Mouse (Mus musculus): ENCODE results near the gene Adam8. TPM values are rescaled to one million over a fixed set of nuclear protein-coding genes. Genes with fewer than 3 reads are reported as not detected.
A peak's percentile ranks its signal among the peaks of the same experiment; 100 is the strongest.

The Adam8 gene
- polyA plus RNA-seq, 1 experiment, result 55.1 TPM

DNA sequence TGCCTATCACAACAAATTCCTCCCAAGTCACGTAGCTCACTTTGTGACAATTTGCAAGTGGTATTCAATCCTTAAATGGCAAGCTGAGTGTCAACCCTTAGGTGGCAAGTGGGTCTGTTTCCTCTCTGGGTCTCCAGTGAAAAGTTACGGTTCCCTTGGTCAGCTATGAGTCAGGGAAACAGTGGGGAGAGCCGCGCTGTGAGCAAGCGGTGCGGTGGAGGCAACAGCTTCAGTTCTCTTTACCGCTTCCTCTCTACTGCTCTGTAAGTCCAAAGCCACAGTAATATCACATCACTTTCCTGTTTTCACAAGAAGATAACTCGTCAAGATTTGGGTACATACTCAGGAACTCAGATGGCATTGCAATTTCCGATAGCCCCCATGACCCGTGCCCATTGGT, 18.1 kb downstream of the Adam8 start:
- peak overlapping the region; percentile 99 for H3K27ac ChIP-seq (ENCODE audit: control insufficient read depth, insufficient read depth, low read depth, low read length, poor library complexity)
- 1% methylated on average over 10 of the region's 10 CpGs for WGBS
- peaks cover 23% of the 10 kb centered on the region for H3K4me1 ChIP-seq (ENCODE audit: control insufficient read depth, insufficient read depth, low read length)
- TF ChIP-seq POLR2A (IDR thresholded peaks at IDR 0.05; ENCODE audit: borderline replicate concordance, control insufficient read depth, low read depth, low read length) (no peak), CTCF (IDR thresholded peaks at IDR 0.05; ENCODE audit: control insufficient read depth, insufficient read depth, low read length) (no peak)
- no peak overlapping the region for H3K4me3 ChIP-seq (replicated peaks; ENCODE audit: control insufficient read depth, low read depth, low read length)

DNA sequence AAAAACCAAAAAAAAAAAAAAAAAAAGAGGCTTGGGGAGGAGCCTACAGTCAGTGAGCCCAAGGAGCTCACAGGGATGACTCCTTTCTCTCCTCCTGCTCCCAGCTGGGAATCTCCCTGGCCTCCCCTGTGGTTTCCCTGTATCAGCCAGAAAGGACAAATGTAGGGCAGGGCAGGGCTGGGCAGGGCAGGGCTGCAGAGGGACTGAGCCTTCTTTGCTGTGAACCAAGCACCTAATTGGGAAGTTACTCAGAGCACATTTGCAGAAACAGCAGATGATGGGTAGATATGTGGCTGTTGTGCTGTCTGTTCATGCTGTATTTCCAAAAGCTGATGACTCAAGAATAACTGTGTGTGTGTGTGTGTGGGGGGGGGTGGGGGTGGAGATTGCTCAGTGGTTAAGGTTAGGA, 19.4 kb downstream of the Adam8 start:
- TF ChIP-seq CTCF (IDR thresholded peaks at IDR 0.05; ENCODE audit: control insufficient read depth, insufficient read depth, low read length), result no peak
- no peak for TF ChIP-seq POLR2A (IDR thresholded peaks at IDR 0.05; ENCODE audit: borderline replicate concordance, control insufficient read depth, low read depth, low read length)
- H3K4me1 ChIP-seq (ENCODE audit: control insufficient read depth, insufficient read depth, low read length), result peaks cover 21% of the 10 kb centered on the region
- no peak overlapping the region for H3K4me3 ChIP-seq (replicated peaks; ENCODE audit: control insufficient read depth, low read depth, low read length)
- H3K27ac ChIP-seq (ENCODE audit: control insufficient read depth, insufficient read depth, low read depth, low read length, poor library complexity), result peak overlapping the region; percentile 88

DNA sequence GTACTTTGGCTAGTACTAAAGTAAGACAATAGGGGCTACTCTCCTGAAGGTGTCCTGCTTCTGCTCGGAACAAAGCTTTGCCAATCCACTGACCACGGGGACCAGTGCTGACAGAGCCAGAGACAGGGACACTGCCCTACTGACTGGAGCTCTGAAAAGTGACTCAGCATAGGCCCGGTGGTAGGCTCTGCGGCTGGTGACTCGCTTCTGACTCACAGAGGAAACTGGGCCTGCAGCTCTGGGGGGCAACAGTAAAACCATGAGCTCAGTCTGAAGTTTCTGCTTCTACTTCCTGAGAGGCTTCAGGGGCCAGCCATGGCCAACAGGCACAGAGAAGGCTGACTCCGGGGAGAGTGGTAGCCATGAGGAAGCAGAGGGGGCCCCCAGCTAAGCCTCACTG, 20.9 kb downstream of the Adam8 start:
- H3K27ac ChIP-seq (ENCODE audit: control insufficient read depth, insufficient read depth, low read depth, low read length, poor library complexity), result peak overlapping the region; percentile 80
- TF ChIP-seq POLR2A (IDR thresholded peaks at IDR 0.05; ENCODE audit: borderline replicate concordance, control insufficient read depth, low read depth, low read length) (no peak), CTCF (IDR thresholded peaks at IDR 0.05; ENCODE audit: control insufficient read depth, insufficient read depth, low read length) (no peak)
- peaks cover 21% of the 10 kb centered on the region for H3K4me1 ChIP-seq (ENCODE audit: control insufficient read depth, insufficient read depth, low read length)

DNA sequence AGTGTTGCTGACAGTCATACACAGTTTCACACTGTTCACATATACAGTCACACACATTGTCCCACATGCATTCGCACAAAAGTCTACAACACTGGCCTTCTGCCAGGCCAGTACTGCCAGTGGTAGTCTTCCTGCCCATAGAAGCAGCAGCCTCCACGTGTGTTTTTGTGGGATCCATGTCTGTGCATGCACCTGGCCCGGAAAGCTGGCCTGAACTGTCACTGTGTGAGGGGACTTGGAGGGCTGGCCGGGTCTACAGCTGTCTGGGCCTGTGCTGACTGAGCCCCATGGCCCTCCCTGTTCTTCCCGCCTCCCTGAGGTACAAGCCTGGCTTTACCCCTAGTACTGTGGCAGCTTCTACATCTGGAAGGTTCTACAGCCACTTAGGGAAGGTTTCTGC, 21.4 kb downstream of the Adam8 start:
- Histone ChIP-seq H3K4me3 (replicated peaks; ENCODE audit: control insufficient read depth, low read depth, low read length) (no peak overlapping the region), H3K4me1 (ENCODE audit: control insufficient read depth, insufficient read depth, low read length) (peaks cover 20% of the 10 kb centered on the region), H3K27ac (ENCODE audit: control insufficient read depth, insufficient read depth, low read depth, low read length, poor library complexity) (peak overlapping the region; percentile 80)
- no peak for TF ChIP-seq CTCF (IDR thresholded peaks at IDR 0.05; ENCODE audit: control insufficient read depth, insufficient read depth, low read length)
- no peak for TF ChIP-seq POLR2A (IDR thresholded peaks at IDR 0.05; ENCODE audit: borderline replicate concordance, control insufficient read depth, low read depth, low read length)
- 33% methylated on average over 5 of the region's 5 CpGs for WGBS

More for the DNA sequence above, 20.9 kb downstream of the Adam8 start:
- 8% methylated on average over 6 of the region's 6 CpGs for WGBS
- H3K4me3 ChIP-seq (replicated peaks; ENCODE audit: control insufficient read depth, low read depth, low read length), result no peak overlapping the region

DNA sequence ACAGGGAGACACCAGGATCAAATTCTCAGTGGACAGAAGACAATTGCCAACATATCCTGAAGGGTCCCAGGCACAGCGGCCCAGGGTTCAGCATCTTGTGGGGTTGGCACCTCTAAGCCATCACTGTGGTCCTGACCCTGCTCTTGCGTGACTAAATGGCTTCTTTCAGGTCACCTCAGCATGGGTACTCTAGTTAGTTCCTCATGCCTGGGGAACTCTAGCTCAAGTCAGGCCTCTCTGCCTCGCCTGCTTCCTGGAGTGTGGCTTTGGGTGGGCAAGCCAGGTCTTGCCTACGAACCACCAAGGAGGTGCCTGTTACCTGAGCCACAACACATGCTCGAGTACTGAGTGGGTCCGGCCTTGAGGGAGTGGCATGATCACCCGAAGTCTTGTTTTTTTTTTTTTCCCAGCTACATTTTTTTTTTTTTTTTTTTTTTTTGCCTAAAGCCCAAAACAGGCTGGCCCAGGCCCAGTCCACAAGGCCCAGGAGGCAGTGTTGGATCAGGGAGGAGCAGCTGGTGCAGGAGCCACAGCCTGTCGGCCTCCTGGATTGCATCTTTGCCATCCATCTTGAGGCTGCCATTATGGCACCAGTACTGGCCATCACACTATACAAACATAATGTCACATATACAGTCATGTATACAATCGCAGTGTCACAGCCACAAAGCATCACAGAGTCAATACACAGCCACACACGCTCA, 22.0 kb downstream of the Adam8 start:
- Histone ChIP-seq H3K27ac (ENCODE audit: control insufficient read depth, insufficient read depth, low read depth, low read length, poor library complexity) (peak overlapping the region; percentile 80), H3K4me3 (replicated peaks; ENCODE audit: control insufficient read depth, low read depth, low read length) (no peak overlapping the region), H3K4me1 (ENCODE audit: control insufficient read depth, insufficient read depth, low read length) (peaks cover 18% of the 10 kb centered on the region)
- 49% methylated on average over 10 of the region's 10 CpGs for WGBS
- TF ChIP-seq CTCF (IDR thresholded peaks at IDR 0.05; ENCODE audit: control insufficient read depth, insufficient read depth, low read length) (no peak), POLR2A (IDR thresholded peaks at IDR 0.05; ENCODE audit: borderline replicate concordance, control insufficient read depth, low read depth, low read length) (no peak)

DNA sequence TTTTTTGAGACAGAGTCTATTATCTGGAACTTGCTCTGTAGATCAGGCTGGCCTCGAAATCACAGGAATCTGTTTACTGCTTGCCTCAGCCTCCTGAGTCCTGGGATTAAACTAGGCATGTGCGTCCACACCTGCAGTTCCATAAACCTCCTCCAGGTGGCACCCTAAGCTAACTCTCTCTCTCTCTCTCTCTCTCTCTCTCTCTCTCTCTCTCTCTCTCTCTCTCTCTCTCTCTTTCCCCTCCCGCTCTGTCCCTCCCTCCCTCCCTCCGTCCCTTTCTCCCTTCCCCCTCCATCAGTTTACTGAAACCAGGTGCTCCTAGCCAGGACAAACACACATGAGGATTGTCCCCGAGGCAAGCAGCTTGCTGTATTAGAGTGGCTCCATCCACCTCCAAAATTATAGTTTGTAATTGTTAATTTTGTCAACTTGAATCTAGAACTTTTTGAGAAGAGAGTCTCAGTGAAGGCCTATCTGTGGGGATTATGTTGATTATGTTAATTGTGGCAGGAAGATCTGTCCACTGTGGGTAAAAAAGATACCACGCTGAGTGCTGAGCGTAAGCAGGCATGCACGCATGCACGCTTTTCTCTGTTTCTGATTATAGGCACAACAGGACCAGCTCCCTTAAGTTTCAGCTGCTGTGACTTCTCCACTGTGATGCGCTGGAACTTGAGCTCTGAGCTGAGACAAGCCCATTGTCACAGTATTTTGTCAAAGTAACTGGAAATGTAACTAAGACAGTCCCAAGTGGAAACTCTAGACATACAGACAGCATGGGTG, 22.8 kb downstream of the Adam8 start:
- no peak overlapping the region for H3K27ac ChIP-seq (ENCODE audit: control insufficient read depth, insufficient read depth, low read depth, low read length, poor library complexity)
- TF ChIP-seq POLR2A (IDR thresholded peaks at IDR 0.05; ENCODE audit: borderline replicate concordance, control insufficient read depth, low read depth, low read length) (no peak), CTCF (IDR thresholded peaks at IDR 0.05; ENCODE audit: control insufficient read depth, insufficient read depth, low read length) (peak; percentile 68)
- H3K4me3 ChIP-seq (replicated peaks; ENCODE audit: control insufficient read depth, low read depth, low read length), result no peak overlapping the region
- peaks cover 14% of the 10 kb centered on the region for H3K4me1 ChIP-seq (ENCODE audit: control insufficient read depth, insufficient read depth, low read length)
- WGBS, result 41% methylated on average over 10 of the region's 10 CpGs

DNA sequence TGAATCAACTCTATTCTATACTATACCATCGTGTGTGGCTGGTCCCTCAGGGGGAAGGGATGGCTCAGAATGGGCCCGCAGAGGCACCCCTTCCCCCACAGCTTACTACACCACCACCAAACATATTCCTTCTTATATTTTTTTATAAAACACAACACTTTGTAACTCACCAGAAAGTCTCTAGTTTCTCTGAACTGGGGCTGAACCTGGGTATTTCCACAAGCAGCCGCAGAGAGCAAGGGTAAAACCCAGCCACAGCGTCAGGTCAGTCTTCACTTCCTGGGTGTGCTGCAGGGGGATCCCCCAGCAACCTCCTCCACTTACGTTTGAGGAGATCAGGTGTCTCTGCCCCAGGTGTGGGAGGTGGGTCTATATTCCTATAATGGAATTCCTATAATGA, 23.9 kb downstream of the Adam8 start:
- no peak overlapping the region for H3K27ac ChIP-seq (ENCODE audit: control insufficient read depth, insufficient read depth, low read depth, low read length, poor library complexity)
- no peak for TF ChIP-seq POLR2A (IDR thresholded peaks at IDR 0.05; ENCODE audit: borderline replicate concordance, control insufficient read depth, low read depth, low read length)
- no peak for TF ChIP-seq CTCF (IDR thresholded peaks at IDR 0.05; ENCODE audit: control insufficient read depth, insufficient read depth, low read length)
- 48% methylated on average over 5 of the region's 5 CpGs for WGBS
- peaks cover 11% of the 10 kb centered on the region; the same call in 1 of the 2 replicates for H3K4me1 ChIP-seq (ENCODE audit: control insufficient read depth, insufficient read depth, low read length)
- no peak overlapping the region for H3K4me3 ChIP-seq (replicated peaks; ENCODE audit: control insufficient read depth, low read depth, low read length)

DNA sequence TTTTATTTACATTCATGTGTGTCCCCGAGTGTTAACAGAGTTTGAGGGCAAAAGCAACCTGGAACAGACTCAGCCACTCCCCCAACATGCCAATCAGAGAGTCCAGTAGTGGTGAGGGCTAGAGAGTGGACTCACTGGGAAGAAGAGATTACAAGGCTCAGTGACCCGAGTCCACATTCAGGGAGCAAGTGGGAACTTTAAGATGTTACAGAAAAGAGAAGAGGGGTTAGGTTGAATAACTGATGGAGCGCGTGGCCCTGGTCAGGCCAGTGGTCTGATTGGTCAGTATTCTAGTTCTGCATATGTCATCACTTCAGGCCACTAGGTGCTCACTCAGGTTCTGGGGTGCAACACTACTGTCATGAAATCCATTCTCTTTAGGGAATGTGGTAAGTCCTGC, 25.2 kb downstream of the Adam8 start:
- TF ChIP-seq CTCF (IDR thresholded peaks at IDR 0.05; ENCODE audit: control insufficient read depth, insufficient read depth, low read length) (no peak), POLR2A (IDR thresholded peaks at IDR 0.05; ENCODE audit: borderline replicate concordance, control insufficient read depth, low read depth, low read length) (no peak)
- 53% methylated on average over 4 of the region's 4 CpGs for WGBS
- Histone ChIP-seq H3K4me1 (ENCODE audit: control insufficient read depth, insufficient read depth, low read length) (peaks cover 8% of the 10 kb centered on the region; the same call in 1 of the 2 replicates), H3K27ac (ENCODE audit: control insufficient read depth, insufficient read depth, low read depth, low read length, poor library complexity) (no peak overlapping the region), H3K4me3 (replicated peaks; ENCODE audit: control insufficient read depth, low read depth, low read length) (no peak overlapping the region)

All from bone marrow, adult 2 months (tissue).